Mouse (Mus musculus): ENCODE measurements around the gene Olfr145. TPM values are rescaled to one million over a fixed set of nuclear protein-coding genes. Genes with fewer than 3 reads are reported as not detected.
A peak's percentile ranks its signal among the peaks of the same experiment; 100 is the strongest.

The Olfr145 gene
- polyA plus RNA-seq, 1 experiment from 2014 or later, result not detected

DNA sequence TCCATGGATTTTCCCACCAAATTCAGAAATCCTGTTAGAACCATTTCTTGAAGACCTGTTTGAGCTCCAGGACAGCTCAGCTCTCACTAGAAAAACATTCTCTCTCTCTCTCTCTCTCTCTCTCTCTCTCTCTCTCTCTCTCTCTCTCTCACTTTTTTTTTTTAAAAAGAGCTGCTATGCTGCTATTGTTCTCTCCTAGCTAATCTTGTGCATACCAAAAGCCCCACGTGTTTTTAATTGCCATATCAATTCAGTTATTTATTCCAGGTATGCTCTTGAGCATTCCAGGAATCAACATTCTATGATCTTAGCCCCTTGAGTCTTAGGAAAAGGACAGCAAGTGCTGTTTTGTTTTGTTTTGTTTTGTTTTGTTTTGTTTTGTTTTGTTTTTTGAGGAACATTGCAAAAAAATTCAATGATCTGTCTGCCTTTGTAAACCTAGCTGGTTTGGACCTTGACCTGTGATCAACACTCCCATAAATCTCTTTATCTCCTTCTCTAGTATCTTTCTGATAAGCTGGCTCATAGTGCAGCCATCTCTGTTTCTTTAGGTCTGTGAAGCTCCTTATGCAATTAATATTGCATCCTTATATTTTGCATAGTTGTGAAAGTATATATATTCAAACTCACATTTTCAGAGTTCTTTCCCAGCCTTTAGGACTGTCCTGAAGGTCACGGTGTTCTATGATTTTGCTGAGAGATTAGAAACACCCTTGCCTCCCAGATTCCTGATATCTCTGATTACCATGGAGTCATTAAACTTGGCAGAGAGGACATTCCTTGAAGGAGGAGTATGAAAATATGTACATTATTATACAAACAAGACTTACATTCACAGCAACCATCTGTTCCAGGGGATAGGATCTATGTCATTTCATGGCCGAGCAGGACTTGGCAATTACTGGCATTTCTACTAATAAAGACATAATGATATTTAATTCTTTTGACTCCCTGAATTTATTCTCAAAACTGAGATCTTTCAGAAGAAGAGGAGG lies 29.8 kb downstream of the Olfr145 start:
- no peak overlapping the region for H3K27ac ChIP-seq
- no peak overlapping the region for H3K4me3 ChIP-seq (replicated peaks)
- no peaks in the 10 kb centered on the region for H3K27me3 ChIP-seq
- 69% methylated on average over 3 of the region's 3 CpGs for WGBS
- H3K36me3 ChIP-seq (replicated peaks), result no peaks in the 10 kb centered on the region
- H3K9ac ChIP-seq, result no peak overlapping the region
- H3K4me1 ChIP-seq, result no peaks in the 10 kb centered on the region
- H3K9me3 ChIP-seq, result no peaks in the 10 kb centered on the region
- ATAC-seq (ENCODE audit: low FRiP score), result no peak
- H3K4me2 ChIP-seq, result no peak overlapping the region

DNA sequence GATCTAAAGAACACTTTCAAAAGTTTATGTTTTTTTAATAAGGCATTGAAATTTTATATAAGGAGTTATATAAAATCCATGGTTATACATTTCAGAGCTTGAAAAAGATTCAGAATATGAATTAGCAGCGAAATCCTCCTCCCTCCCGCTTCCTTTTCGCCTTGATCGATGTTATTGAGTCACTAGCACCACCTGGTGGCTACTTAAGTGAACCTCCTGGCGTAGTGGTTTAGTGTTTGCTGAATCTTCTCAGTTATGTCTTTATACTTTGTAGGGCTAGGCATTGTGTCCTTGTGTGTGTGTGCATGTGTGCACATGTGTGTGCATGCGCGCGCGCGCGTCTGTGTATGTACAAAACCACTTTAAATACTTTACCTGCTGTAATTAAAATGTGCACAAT lies 36.0 kb downstream of the Olfr145 start:
- WGBS, result 8% methylated on average over 11 of the region's 11 CpGs
- ATAC-seq (ENCODE audit: low FRiP score), result peak; percentile 83
- Histone ChIP-seq H3K4me3 (replicated peaks) (no peak overlapping the region), H3K4me1 (no peaks in the 10 kb centered on the region), H3K9me3 (no peaks in the 10 kb centered on the region), H3K9ac (no peak overlapping the region), H3K4me2 (no peak overlapping the region), H3K27ac (no peak overlapping the region), H3K27me3 (no peaks in the 10 kb centered on the region), H3K36me3 (replicated peaks) (no peaks in the 10 kb centered on the region)

DNA sequence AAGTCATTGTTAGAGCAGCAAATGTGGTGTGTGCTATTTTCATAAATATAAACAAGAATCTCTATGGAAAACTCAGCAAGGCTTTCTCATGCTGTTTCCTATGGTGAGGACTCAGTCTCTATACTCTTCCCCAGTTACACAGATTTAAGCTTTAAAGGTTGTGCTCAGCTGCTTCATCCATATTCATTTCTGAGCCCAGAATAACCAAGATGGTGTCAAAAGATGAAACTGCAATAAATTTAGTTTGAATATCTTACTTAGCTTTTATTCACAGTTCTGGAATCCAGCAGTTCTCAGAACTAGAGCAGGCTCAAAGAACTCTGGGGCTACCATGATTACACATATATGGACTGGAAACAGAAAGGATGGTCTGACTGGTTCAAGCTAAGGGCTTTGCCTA lies 37.6 kb downstream of the Olfr145 start:
- Histone ChIP-seq H3K4me3 (replicated peaks) (no peak overlapping the region), H3K4me2 (no peak overlapping the region), H3K36me3 (replicated peaks) (no peaks in the 10 kb centered on the region), H3K27me3 (no peaks in the 10 kb centered on the region), H3K9ac (no peak overlapping the region), H3K27ac (no peak overlapping the region), H3K9me3 (no peaks in the 10 kb centered on the region), H3K4me1 (no peaks in the 10 kb centered on the region)
- no peak for ATAC-seq (ENCODE audit: low FRiP score)

DNA sequence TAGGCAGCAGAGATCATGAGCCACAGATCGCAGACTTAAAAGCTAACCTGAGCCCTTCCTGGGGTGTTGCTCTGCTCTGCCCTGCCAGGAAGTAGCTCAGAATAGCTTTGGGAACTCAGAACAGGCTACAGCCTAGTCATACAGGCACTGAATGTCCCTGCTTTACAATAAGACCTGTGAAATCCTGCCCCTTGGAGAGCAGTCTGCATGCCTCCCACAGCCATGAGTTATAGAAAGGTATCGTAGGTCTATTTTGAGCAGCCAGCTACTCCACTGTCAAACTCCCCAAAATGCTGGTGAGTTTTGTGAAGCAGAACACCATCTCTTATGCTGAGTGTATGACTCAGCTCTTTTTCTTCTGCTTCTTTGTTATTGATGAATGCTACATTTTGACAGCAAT lies 44.6 kb downstream of the Olfr145 start:
- Histone ChIP-seq H3K27me3 (no peaks in the 10 kb centered on the region), H3K9me3 (no peaks in the 10 kb centered on the region), H3K4me2 (no peak overlapping the region), H3K27ac (no peak overlapping the region), H3K9ac (no peak overlapping the region), H3K4me1 (no peaks in the 10 kb centered on the region), H3K36me3 (replicated peaks) (no peaks in the 10 kb centered on the region), H3K4me3 (replicated peaks) (no peak overlapping the region)
- 95% methylated on average over 2 of the region's 2 CpGs for WGBS
- no peak for ATAC-seq (ENCODE audit: low FRiP score)

Other genes starting within 250 kb of the Olfr145 start
- gene Tbrg1, start 239.4 kb upstream of the Olfr145 start, polyA plus RNA-seq (2016; fragmentation: Nextera tagmentation; extraction: Ambion mirVana), result 109 and 114 TPM in 2 replicates
- gene Panx3, start 227.5 kb upstream of the Olfr145 start, polyA plus RNA-seq (2016; fragmentation: Nextera tagmentation; extraction: Ambion mirVana), result 0.19 TPM in 2 replicates
- not detected in 2 replicates for gene Olfr160, start 180.5 kb upstream of the Olfr145 start, polyA plus RNA-seq (2016; fragmentation: Nextera tagmentation; extraction: Ambion mirVana)
- not detected in 2 replicates for gene Olfr874, start 151.6 kb upstream of the Olfr145 start, polyA plus RNA-seq (2016; fragmentation: Nextera tagmentation; extraction: Ambion mirVana)
- gene Olfr875, start 124.9 kb upstream of the Olfr145 start, polyA plus RNA-seq (2016; fragmentation: Nextera tagmentation; extraction: Ambion mirVana), result not detected in 2 replicates
- gene Olfr876, start 93.7 kb upstream of the Olfr145 start, polyA plus RNA-seq (2016; fragmentation: Nextera tagmentation; extraction: Ambion mirVana), result not detected in 2 replicates
- not detected in 2 replicates for gene Olfr877, start 42.5 kb upstream of the Olfr145 start, polyA plus RNA-seq (2016; fragmentation: Nextera tagmentation; extraction: Ambion mirVana)
- gene Olfr878, start 21.1 kb downstream of the Olfr145 start, polyA plus RNA-seq (2016; fragmentation: Nextera tagmentation; extraction: Ambion mirVana), result 0.06 TPM in 1 of 2 replicates, not detected in the other
- gene Olfr881, start 95.1 kb downstream of the Olfr145 start, polyA plus RNA-seq (2016; fragmentation: Nextera tagmentation; extraction: Ambion mirVana), result not detected in 2 replicates
- not detected in 2 replicates for gene Olfr883, start 129.1 kb downstream of the Olfr145 start, polyA plus RNA-seq (2016; fragmentation: Nextera tagmentation; extraction: Ambion mirVana)
- gene Olfr884, start 149.8 kb downstream of the Olfr145 start, polyA plus RNA-seq (2016; fragmentation: Nextera tagmentation; extraction: Ambion mirVana), result not detected in 2 replicates
- gene Olfr885, start 164.6 kb downstream of the Olfr145 start, polyA plus RNA-seq (2016; fragmentation: Nextera tagmentation; extraction: Ambion mirVana), result not detected in 2 replicates
- gene Olfr887, start 187.3 kb downstream of the Olfr145 start, polyA plus RNA-seq (2016; fragmentation: Nextera tagmentation; extraction: Ambion mirVana), result not detected in 2 replicates
- not detected in 2 replicates for gene Olfr888, start 211.4 kb downstream of the Olfr145 start, polyA plus RNA-seq (2016; fragmentation: Nextera tagmentation; extraction: Ambion mirVana)
- gene Olfr889, start 218.5 kb downstream of the Olfr145 start, polyA plus RNA-seq (2016; fragmentation: Nextera tagmentation; extraction: Ambion mirVana), result 0.08 and 0.09 TPM in 2 replicates
- gene Olfr890, start 245.8 kb downstream of the Olfr145 start, polyA plus RNA-seq (2016; fragmentation: Nextera tagmentation; extraction: Ambion mirVana), result not detected in 2 replicates

All from forebrain, embryonic 12.5 days (tissue).